Mouse (Mus musculus) lung, postnatal 0 days (tissue): ENCODE measurements around the gene Comt. TPM values are rescaled to one million over a fixed set of nuclear protein-coding genes. Genes with fewer than 3 reads are reported as not detected.

ENCODE experiments used
- ATAC-seq: fragments of 200-750 bp; cut with Nextera tagmentation; 2 replicates; pipeline ENCODE4 v1.8.0; 2017; ENCODE audit warnings: moderate library complexity
- DNase-seq: peaks from one replicate; pipeline ENCODE4 v3.0.0-alpha.2; 2016; ENCODE audit warnings: low spot score
- H3K27ac ChIP-seq: fragments of 300-500 bp; sonication (generic); 2 replicates; pipeline ENCODE4 v1.5.1; 2014; ENCODE audit warnings: antibody characterized with exemption, mild to moderate bottlenecking, low read length, mixed read lengths
- H3K27me3 ChIP-seq: fragments of 300-500 bp; sonication (generic); replicated peaks from 2 replicates; pipeline ENCODE4 v1.6.1; 2014; ENCODE audit warnings: low read length, mixed read lengths; ENCODE audit not compliant: insufficient read depth
- H3K36me3 ChIP-seq: fragments of 300-500 bp; sonication (generic); 2 replicates; pipeline ENCODE4 v1.6.1; 2014; ENCODE audit warnings: low read length, mixed read lengths; ENCODE audit not compliant: insufficient read depth
- H3K4me1 ChIP-seq: fragments of 300-500 bp; sonication (generic); 2 replicates; pipeline ENCODE4 v1.6.1; 2014; ENCODE audit warnings: antibody characterized with exemption, low read depth, low read length, mixed read lengths; ENCODE audit not compliant: insufficient read depth
- H3K4me2 ChIP-seq: fragments of 300-500 bp; sonication (generic); replicated peaks from 2 replicates; pipeline ENCODE4 v1.6.1; 2014; ENCODE audit warnings: low read depth, mild to moderate bottlenecking, low read length, moderate library complexity, mixed read lengths
- H3K4me3 ChIP-seq: fragments of 300-500 bp; sonication (generic); 2 replicates; pipeline ENCODE4 v1.5.1; 2014; ENCODE audit warnings: low read depth, low read length
- H3K9ac ChIP-seq: fragments of 300-500 bp; sonication (generic); replicated peaks from 2 replicates; pipeline ENCODE4 v1.6.1; 2014; ENCODE audit warnings: low read depth, mild to moderate bottlenecking
- H3K9me3 ChIP-seq: fragments of 300-500 bp; sonication (generic); 2 replicates; pipeline ENCODE4 v1.6.1; 2016; ENCODE audit warnings: low read length, mixed read lengths
- CTCF ChIP-seq: IDR thresholded peaks from 2 replicates; pipeline ENCODE4 v1.5.1; 2016; ENCODE audit warnings: antibody characterized with exemption, mild to moderate bottlenecking
- EP300 ChIP-seq: IDR thresholded peaks from 2 replicates; pipeline ENCODE4 v1.6.1; 2016; ENCODE audit warnings: antibody characterized with exemption, mild to moderate bottlenecking, control low read depth
- WGBS: fragments of 180-500 bp; shearing (Covaris S2); extraction: QIAGEN DNeasy Blood & Tissue Kit; methylation state at CpG from one replicate; pipeline ENCODE4 v1.1.7; 2014; 5-methylcytosine and 5-hydroxymethylcytosine counted together
- polyA plus RNA-seq: library from polyadenylated mRNA; unstranded; fragments of >200 nt; fragmentation: Nextera tagmentation; extraction: Ambion mirVana; gene quantifications from 2 replicates; pipeline ENCODE4 v1.2.1, GENCODE M21; 2015

Comt gene
- polyA plus RNA-seq, 1 experiment from 2014 or later, result 109 TPM

GRCm38 (mm10) chr16:18416837-18417236 lies 9.8 kb downstream of the Comt start:
- ATAC-seq, result no peak
- Histone ChIP-seq H3K9me3 (no peaks in the 10 kb centered on the region), H3K27me3 (no peaks in the 10 kb centered on the region), H3K9ac (no peak overlapping the region), H3K4me3 (no peak overlapping the region), H3K27ac (peak overlapping the region; percentile 80), H3K4me2 (0 out of 2 replicates have a peak overlapping the region, but pooled peaks have one; percentile 25), H3K4me1 (0 out of 2 replicates have a peak, but pooled peaks cover 1% of the 10 kb centered on the region), H3K36me3 (0 out of 2 replicates have a peak, but pooled peaks cover 3% of the 10 kb centered on the region)
- 66% methylated on average over 3 of the region's 3 CpGs for WGBS
- no peak for DNase-seq
- TF ChIP-seq EP300 (no peak), CTCF (no peak)

- DNase-seq (peak; percentile 92), ATAC-seq (peak; percentile 85)
- Histone ChIP-seq H3K9me3 (no peaks in the 10 kb centered on the region), H3K4me1 (0 out of 2 replicates have a peak, but pooled peaks cover 3% of the 10 kb centered on the region), H3K4me2 (0 out of 2 replicates have a peak overlapping the region, but pooled peaks have one; percentile 25), H3K4me3 (no peak overlapping the region), H3K27ac (peak overlapping the region; percentile 80), H3K27me3 (no peaks in the 10 kb centered on the region), H3K36me3 (0 out of 2 replicates have a peak, but pooled peaks cover 3% of the 10 kb centered on the region), H3K9ac (no peak overlapping the region)
- 37% methylated on average over 18 of the region's 18 CpGs for WGBS
- peak; percentile 81 for TF ChIP-seq EP300
- TF ChIP-seq CTCF, result no peak
These were observed 10.4 kb downstream of the Comt start for GRCm38 (mm10) chr16:18416094-18416761.

GRCm38 (mm10) chr16:18413032-18413816 lies 13.4 kb downstream of the Comt start:
- Histone ChIP-seq H3K27me3 (no peaks in the 10 kb centered on the region), H3K36me3 (0 out of 2 replicates have a peak, but pooled peaks cover 3% of the 10 kb centered on the region), H3K4me3 (no peak overlapping the region), H3K9ac (no peak overlapping the region), H3K4me2 (no peak overlapping the region), H3K27ac (no peak overlapping the region), H3K4me1 (0 out of 2 replicates have a peak, but pooled peaks cover 3% of the 10 kb centered on the region), H3K9me3 (no peaks in the 10 kb centered on the region)
- ATAC-seq, result no peak
- 82% methylated on average over 7 of the region's 7 CpGs for WGBS
- DNase-seq, result no peak
- TF ChIP-seq CTCF (no peak), EP300 (no peak)

GRCm38 (mm10) chr16:18411802-18412476 lies 14.7 kb downstream of the Comt start:
- 79% methylated on average over 12 of the region's 12 CpGs for WGBS
- Histone ChIP-seq H3K9ac (no peak overlapping the region), H3K4me3 (no peak overlapping the region), H3K36me3 (0 out of 2 replicates have a peak, but pooled peaks cover 3% of the 10 kb centered on the region), H3K4me1 (0 out of 2 replicates have a peak, but pooled peaks cover 3% of the 10 kb centered on the region), H3K4me2 (no peak overlapping the region), H3K27ac (no peak overlapping the region), H3K9me3 (no peaks in the 10 kb centered on the region), H3K27me3 (no peaks in the 10 kb centered on the region)
- ATAC-seq, result no peak
- TF ChIP-seq CTCF, result no peak
- no peak for TF ChIP-seq EP300
- no peak for DNase-seq

- no peak overlapping the region for H3K9ac ChIP-seq
- H3K4me1 ChIP-seq, result 0 out of 2 replicates have a peak, but pooled peaks cover 3% of the 10 kb centered on the region
- H3K4me2 ChIP-seq, result no peak overlapping the region
- no peaks in the 10 kb centered on the region for H3K9me3 ChIP-seq
- no peak overlapping the region for H3K4me3 ChIP-seq
- ATAC-seq, result no peak
- DNase-seq, result no peak
- WGBS, result 89% methylated on average over 13 of the region's 13 CpGs
- H3K36me3 ChIP-seq, result 0 out of 2 replicates have a peak, but pooled peaks cover 3% of the 10 kb centered on the region
- H3K27me3 ChIP-seq, result no peaks in the 10 kb centered on the region
- TF ChIP-seq CTCF (no peak), EP300 (no peak)
- H3K27ac ChIP-seq, result no peak overlapping the region
These were observed 15.5 kb downstream of the Comt start for GRCm38 (mm10) chr16:18411026-18411649.
